Mouse (Mus musculus) cortical plate, adult 2 months (tissue): Measurements from ENCODE around the gene Spata48.

Source experiments
- CTCF ChIP-seq: fragments of 200-500 bp; IDR thresholded peaks from 2 replicates; pipeline ENCODE4 v1.5.1; 2011; ENCODE audit warnings: mild to moderate bottlenecking, control low read depth, low read length; ENCODE audit not compliant: insufficient read depth; ENCODE audit errors: extremely low read depth
- POLR2A ChIP-seq: fragments of 200-500 bp; IDR thresholded peaks from 2 replicates; pipeline ENCODE4 v1.6.1; 2011; ENCODE audit warnings: mild to moderate bottlenecking, low read length, control low read depth; ENCODE audit not compliant: insufficient read depth; ENCODE audit errors: extremely low read depth

- TF ChIP-seq CTCF (no peak), POLR2A (no peak)
Measured at GRCm38 (mm10) chr11:11484378-11484777, 22.5 kb downstream of the Spata48 start.
